Mouse (Mus musculus): ENCODE results near the gene Fndc7.
"Not testable (repeated sequence)": the region's sequence is repeated elsewhere in the genome, so short reads cannot be mapped to it uniquely, and the experiment has no call there.

Fndc7 gene

DNA sequence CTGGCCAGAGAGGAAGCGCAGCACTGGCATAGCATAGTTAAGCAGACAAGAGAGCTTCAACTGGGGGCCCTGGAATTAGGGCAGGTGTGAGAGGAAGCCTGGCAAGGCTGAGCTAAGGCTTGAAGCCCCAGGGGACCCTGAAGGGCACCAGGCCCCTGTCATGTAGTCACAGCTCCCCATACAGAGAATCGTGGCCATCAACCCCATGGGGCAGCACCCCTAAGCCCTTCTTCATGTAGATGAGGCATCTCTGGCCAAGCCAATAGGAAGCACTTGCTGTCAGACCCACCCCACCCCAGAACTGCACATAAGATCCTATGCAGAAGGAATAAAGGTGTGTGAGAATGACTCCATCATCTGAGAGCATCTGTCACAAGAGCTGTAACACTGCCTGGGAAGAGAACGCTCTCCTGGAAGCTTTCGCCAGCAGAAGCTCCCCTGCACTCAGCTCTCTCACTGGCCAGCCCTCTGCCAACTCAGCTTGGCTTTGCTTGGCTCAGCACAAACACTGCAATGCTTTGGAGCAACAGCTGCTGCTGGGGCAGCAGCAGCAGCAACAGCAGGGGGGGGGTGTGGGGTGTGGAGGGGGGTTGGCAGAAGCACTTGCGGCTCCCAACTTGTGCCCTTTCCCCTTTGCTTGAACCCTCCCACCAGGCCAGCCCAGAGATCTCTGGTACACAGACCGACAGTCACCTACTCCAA lies 37.7 kb downstream of the Fndc7 start:
- DNase-seq, result no peak

DNA sequence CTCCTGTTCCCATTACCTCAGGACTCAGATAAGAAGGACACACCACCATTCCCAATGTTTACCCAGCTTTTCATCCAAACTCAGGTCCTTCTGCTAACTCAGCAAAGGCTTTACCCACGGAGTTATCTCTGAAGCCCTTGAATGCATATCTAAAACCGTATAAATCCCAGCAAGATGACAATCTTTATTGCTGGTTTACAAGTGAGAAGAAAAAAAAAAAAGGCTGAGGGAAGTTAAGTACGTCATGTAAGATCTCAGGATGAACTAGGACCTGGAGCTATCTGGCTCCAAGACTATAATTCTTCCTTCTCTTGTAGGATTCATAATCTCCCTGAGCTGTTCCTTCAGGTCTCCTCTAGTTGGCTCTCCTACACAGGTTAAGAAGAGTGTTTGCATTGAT lies 38.3 kb downstream of the Fndc7 start:
- no peak for DNase-seq

DNA sequence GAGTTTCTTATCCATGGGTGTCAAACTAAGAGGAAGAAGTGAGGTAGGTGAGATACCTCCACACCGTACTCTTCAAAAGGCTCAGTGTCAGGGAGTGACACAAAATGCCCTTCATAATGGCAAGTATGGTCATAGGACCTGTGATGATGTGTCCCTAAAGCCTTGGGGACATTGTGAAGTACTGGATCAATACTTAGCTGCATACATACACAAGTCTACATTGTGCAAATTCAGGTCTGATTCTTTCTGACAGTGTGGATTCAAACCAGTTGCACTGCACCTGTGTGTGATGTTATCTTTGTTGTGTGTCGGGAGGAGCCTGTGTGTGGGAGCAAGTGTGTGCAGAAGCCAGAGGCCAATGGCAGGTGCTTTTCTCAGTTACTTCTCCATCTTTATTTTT lies 38.7 kb downstream of the Fndc7 start:
- DNase-seq, result no peak

DNA sequence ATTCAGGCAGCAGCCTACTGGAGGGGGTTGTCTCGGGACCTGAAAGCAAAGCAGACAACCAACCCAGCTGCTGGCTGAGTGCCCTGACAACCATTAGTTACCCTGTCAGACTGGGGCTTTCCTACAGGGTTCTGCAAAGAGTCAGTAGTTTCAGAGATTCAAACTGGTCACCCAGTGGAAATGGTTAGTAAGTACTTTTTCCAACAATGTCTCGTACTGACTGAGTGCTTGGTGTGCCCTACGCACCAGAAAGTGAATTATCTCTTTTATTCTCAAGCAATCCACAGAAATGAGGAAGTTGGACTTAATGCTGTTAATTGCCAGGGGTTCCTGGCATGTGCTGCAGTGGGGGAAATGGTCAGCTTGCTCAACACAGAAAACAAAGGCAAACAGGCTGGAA lies 39.3 kb downstream of the Fndc7 start:
- no peak for DNase-seq

DNA sequence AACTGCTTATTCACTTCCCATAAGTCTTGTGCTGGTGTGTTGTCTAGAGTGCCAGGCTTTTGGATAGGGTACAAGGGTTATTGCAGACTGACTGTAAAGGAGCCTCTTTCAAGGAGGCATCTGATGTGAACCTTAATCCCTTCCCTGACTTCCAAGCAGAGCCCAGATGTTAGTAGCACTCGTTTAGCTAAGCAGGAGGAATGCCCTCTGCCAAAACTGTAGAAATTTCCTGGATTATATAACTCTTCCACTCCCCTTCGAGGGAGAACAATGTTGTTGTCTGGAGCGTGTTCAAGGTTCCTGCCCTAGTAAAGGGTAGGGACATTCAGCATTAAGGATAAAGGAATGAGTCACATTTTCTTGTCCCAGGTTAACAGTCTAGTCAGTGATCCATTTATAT lies 43.2 kb downstream of the Fndc7 start:
- no peak for DNase-seq

DNA sequence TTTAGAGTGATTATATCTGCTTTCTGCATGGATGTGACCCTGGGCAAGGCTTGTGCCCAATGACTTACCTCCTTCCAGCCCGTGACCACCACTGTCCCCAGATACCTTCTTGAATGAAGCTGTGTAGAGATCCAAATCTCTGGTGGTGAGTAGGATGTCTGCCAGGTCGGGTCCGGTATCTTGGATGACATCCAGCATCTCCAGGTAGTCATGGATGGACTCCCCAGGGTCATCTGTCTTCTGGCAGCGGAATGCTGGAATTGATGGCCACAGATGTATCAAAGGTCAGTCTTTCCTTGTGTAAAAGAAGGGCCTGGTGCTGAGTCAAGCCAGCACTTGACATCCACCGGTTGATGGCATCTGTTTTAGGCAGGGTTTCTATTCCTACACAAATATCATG lies 45.3 kb downstream of the Fndc7 start:
- no peak for DNase-seq

DNA sequence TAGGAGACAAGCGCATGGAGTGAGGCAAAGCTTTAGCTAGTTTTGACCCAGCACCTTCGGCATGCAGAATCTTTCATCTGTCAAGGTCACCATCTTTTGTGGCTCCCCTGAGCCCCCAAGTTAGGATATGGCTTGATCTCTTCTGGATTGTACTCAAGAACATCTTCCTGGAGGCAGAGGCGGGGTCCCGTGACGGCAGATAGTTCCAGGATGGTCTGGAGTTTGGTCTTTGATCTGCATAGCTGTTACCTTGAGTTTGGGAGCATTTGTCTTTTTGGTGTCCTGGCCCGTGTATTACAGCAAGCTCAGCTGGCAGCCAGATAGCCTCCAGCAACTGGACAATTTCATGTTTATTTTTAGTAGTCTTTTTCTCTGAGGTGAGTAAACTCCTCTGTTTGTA lies 45.8 kb downstream of the Fndc7 start:
- DNase-seq, result no peak

DNA sequence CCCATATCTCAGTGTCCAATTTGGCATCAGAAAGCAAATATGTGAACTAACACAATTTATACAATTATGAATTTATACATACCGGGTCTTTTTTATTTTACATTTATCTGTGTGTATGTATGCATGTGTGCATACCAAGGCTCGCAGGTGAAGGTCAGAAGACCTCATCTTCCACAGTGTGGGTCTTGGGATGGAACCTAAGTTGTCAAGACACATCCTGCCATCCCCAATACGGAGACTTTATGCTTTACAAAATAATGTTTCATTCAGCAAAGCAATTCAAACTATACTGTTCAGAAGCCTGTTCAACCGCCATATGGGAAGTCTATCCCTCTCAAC lies 49.1 kb downstream of the Fndc7 start:
- DNase-seq, result no peak

DNA sequence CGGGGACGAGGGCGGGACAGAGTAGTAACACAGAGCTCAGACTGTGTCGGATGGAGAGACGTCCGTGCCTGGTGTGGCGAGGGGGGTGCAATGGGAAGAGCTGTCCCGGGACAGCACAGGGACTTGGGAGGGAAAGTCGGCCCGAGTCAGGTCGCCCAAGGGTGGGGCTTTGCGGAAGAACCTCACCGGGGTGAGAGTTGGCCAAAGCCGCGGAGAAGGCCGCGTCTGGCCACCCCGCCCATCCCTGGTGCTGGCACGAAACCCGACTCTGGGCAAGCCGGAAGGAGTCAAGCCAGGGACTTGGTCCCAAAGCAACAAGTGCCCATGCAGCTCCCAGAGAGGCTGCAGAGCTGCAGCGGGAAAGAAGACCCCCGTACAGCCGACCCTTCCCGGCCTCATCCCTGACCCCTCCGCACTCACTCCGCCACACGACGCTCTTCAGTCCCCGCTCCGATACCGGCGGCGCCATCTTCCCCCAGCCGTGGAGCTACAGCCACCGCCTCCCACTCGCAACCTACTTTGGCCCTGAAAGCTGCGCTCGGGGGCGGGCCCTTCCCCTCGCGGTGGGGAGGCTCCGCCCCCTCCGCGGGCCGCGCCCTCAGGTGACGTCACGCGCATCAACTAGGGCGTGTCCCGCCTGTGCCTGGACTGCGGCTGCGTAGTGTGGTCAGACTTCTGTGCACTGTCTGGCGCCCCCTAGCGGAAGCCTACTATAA lies 49.6 kb downstream of the Fndc7 start, which contains the start of gene Stxbp3:
Stxbp3 (minus strand) TSS at position 527 of the 716 bp plus-strand sequence.
- DNase-seq, result peak; percentile 98

DNA sequence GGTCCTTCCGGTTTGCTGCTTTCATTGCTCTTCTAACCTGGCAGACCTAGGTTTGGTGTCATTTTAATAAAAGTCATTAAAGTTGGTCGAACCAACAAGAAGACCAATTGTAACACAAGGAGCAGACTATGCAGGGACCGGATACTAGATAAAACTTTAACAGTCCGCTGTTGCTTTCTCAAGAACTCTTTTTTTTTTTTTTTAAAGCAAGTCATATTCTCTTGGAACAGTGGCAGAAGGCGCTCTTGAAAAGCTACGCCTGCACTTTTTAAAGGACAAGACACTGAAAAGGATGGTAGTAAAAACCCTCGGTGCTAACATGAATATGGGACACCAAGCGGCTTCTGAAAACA lies 50.2 kb downstream of the Fndc7 start:
- DNase-seq, result no peak

DNA sequence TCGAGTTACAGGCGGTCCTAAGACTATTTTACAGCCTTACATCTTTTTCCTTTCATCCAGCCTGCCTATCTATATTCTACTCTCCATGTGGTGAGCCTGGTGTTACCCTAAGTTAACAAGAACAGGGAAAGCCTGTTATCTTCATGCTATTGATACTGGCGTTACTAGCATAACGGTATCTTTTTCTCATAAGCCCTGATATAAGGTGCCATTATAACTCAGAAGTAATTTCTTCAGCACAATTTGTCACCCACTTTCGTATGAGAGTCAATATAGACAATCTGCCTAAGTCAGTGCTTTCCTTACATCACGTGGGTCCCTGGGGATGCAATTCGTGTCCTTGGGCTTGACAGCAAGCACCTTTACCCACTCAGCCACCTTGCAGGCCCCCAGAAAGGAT lies 50.8 kb downstream of the Fndc7 start:
- DNase-seq, result no peak

DNA sequence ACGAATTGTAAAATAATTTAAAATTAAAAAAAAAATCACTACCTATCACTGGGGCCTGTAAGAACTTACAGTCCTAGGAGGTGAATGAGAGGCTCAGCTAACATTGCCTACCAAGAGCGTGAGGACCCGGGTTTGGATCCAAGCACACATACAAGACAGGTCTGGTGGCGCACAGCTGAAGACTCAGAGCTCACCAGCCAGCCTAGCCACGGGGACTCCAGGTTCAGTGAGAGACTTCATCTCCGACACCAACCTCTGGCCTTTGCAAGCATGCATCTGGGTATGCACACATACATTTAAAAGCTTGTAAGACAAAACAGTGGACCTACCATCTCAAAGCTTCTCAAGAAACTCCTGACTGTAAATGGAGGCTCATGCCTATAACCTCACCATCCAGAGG lies 52.9 kb downstream of the Fndc7 start:
- no peak for DNase-seq

DNA sequence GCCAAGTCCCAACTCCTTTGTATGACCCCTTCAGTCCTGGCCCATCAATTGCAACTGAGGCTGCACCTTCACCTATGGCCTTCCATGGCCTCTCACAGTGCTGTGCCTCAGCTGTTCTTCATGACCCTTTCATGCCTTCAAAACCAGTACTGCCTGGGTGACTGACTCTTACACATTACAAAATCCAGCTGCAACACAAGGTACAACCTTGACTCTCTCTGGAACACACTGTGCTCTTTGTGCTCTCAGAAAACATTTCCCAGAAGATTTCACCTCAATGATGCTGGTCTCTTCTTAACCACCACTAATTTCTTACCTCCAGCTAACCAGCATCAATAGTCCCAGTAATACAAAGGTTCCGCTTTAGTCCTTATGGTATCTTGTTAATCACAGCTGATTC lies 56.1 kb downstream of the Fndc7 start:
- not testable (repeated sequence) for DNase-seq

DNA sequence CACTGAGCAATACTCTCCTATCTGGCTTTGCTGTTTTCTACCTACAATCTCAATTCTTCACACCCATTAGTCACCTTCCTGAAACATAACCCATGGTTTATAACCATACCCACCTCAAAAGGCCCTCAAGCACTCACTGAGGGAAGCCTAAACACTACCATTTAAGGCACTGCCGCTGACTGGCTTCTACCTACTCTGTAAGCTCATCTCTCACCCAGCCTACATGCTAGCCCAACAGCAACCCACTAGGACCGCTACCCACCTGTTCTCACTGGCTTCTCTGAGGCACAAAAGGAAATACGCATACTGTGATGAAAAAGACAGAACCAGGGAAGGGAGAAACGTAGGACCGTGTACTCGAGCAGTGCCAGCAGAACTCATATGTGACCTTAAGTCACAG lies 58.1 kb downstream of the Fndc7 start:
- no peak for DNase-seq

DNA sequence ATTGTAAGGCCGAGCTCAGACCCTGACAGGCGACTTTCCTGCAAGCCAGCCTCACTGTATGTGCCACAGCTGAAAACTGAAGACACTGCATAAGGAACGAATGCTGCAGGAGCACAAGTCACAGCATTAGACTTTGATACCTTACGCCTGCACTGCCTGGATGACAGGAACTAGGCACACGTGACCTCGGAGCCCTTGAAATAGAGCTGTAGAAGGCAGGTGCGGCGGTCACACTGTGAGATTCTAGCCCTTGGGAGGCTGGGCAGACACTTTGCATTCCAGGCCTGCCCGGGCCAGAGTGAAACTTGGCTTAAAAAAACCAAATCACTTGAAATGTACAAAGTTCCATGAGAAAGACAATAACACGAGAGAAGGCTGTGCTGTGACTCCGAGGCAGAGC lies 59.3 kb downstream of the Fndc7 start:
- DNase-seq, result no peak

DNA sequence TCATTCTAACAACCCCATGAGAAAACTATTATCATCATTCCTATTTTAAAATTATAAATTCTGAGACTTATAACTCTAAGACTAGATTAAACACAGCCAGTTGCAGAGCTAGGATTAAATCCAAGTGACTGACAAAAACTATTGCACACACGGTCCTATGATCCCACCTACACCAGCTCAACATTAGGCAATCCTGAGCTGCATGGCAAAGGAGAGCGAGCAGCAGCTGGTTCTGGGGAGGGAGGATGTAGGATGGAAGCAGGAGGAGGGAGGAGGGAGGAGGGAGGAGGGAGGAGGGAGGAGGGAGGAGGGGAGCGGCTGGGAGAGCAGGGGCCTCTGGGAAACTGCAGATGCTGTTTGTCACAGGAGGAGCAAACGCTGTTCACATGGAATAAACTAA lies 74.2 kb downstream of the Fndc7 start:
- no peak for DNase-seq

DNA sequence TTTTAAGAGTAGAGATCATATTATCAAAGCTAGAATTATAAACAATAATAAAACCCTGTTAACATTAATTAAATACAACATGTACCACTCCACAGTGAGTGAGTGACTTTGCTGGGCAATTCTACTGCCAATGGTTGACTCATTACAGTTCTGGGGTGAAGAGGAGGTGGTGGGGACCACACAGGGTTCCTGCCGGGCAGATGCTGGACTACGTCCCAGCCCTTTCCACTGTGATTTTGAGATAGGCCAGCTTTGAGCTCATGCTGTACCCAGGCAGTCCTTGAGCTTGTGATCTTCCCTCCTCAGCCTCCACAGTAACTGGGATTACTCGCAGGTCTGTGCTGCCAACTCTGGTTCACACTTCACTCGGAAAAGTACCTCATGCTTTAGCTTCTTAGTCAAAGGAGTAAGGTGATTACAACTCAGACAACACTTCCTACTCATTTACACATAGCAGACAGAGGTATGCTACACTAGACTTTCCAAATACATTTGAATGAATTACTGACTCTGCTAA lies 79.0 kb downstream of the Fndc7 start:
- DNase-seq, result no peak

DNA sequence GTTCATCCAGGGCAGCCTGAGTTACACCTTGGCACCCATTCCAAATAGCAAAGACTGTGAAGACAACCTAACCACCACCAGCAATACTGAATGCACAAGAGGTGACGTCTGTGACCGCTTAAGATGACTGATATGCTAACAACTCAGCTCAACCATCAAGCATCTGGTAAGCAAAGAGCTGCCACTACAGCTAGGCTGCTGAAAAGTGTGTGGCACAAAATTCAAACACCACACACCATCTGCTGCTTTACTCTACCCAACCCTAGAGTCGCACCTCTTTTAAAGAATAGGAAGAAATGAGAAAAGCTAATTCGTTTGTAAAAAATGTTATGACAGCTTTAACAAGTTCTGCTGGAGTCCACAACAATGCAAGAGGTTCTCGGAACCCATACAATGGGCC lies 84.2 kb downstream of the Fndc7 start:
- DNase-seq, result no peak

Measured in cerebellum, adult 8-10 months (tissue).